Comparison of ENCODE assay signal across 11 mouse cellular contexts in genomic region chr10:50763457-50764310, GRCm38 (mm10).
DNase-seq lines count a peak whose midpoint lies in the region; ATAC-seq and TF ChIP-seq lines count a peak whose summit lies in the region.
"Had no signal": no experiment of that assay in that cellular context is flagged by ENCODE, and none has a peak within 500 bp of the region (broad histone marks: within the 10 kb centered on the region; RNA-seq: fewer than 3 reads in every experiment).

No protein-coding gene starts in this region.

- no peak overlapping the region for H3K9ac ChIP-seq in intestine, embryonic 16.5 days (ENCODE audit: low read depth, low read length)
- H3K9ac ChIP-seq in intestine, embryonic 15.5 days, result no peak overlapping the region
- peak overlapping the region; percentile 7; the same call in 1 of the 2 replicates for H3K9ac ChIP-seq in CH12.LX (ENCODE audit: insufficient read depth, low read depth)
- no peak overlapping the region for H3K9ac ChIP-seq in forebrain, embryonic 14.5 days (ENCODE audit: low read length)
- H3K9ac ChIP-seq in liver, postnatal 0 days (replicated peaks), result peak overlapping the region; percentile 3; the same call in 1 of the 2 replicates
- H3K9ac ChIP-seq in stomach, postnatal 0 days (ENCODE audit: low read length), result no peak overlapping the region

- no peak for TF ChIP-seq RAD21 in CH12.LX (IDR thresholded peaks at IDR 0.05; ENCODE audit: low read depth, low read length)

- TF ChIP-seq EP300 in CH12.LX (IDR thresholded peaks at IDR 0.05; ENCODE audit: low read length), result no peak
- 0 out of 2 replicates have a peak, but pooled peaks have one; percentile 17 for TF ChIP-seq EP300 in liver, postnatal 0 days (IDR thresholded peaks at IDR 0.05; ENCODE audit: low read depth)
- no peak for TF ChIP-seq EP300 in stomach, postnatal 0 days (optimal IDR thresholded peaks at IDR 0.05)

- H3K4me2 ChIP-seq in intestine, embryonic 16.5 days (ENCODE audit: low read depth, low read length), result no peak overlapping the region
- no peak overlapping the region for H3K4me2 ChIP-seq in intestine, embryonic 15.5 days (replicated peaks)
- peak overlapping the region; percentile 61 for H3K4me2 ChIP-seq in CH12.LX (ENCODE audit: insufficient read depth, low read depth, poor library complexity, severe bottlenecking)
- H3K4me2 ChIP-seq in forebrain, embryonic 14.5 days (ENCODE audit: low read length), result no peak overlapping the region
- H3K4me2 ChIP-seq in liver, postnatal 0 days (ENCODE audit: low read depth, low read length), result peak overlapping the region; percentile 53
- H3K4me2 ChIP-seq in stomach, postnatal 0 days (replicated peaks; ENCODE audit: low read depth), result no peak overlapping the region

- peak overlapping the region; percentile 29 for H3K27ac ChIP-seq in intestine, embryonic 16.5 days (ENCODE audit: low read length)
- no peak overlapping the region for H3K27ac ChIP-seq in intestine, embryonic 15.5 days
- no peak overlapping the region for H3K27ac ChIP-seq in CH12.LX (ENCODE audit: insufficient read depth, low read depth)
- H3K27ac ChIP-seq in forebrain, embryonic 14.5 days (ENCODE audit: low read depth, low read length), result no peak overlapping the region
- peak overlapping the region; percentile 77 for H3K27ac ChIP-seq in liver, postnatal 0 days (ENCODE audit: low read depth)
- H3K27ac ChIP-seq in stomach, postnatal 0 days (replicated peaks), result no peak overlapping the region
- H3K27ac ChIP-seq: heart, adult 2 months had no signal

- DNase-seq in CH12.LX (ENCODE audit: extremely low read depth), result peak; percentile 14
- DNase-seq in forebrain, embryonic 14.5 days (ENCODE audit: low spot score), result peak; percentile 61
- no peak for DNase-seq in liver, postnatal 0 days
- DNase-seq in adrenal gland, adult 18-20 months (ENCODE audit: low spot score in 2 of 2), result no peak
- no peak for DNase-seq in gastrocnemius, postnatal 14 days
- no peak for DNase-seq in stomach, postnatal 0 days (ENCODE audit: low spot score)
- DNase-seq: heart, adult 2 months; kidney, postnatal 25 days; thymus, adult 18-20 months had no signal

- intact Hi-C loops in gastrocnemius, postnatal 14 days (cut with DNase I; ENCODE audit: low total_unique reads), result no loop called here

- no peaks in the 10 kb centered on the region for H3K27me3 ChIP-seq in intestine, embryonic 16.5 days (replicated peaks; ENCODE audit: control insufficient read depth, insufficient read depth, low read length)
- H3K27me3 ChIP-seq in intestine, embryonic 15.5 days (replicated peaks), result no peaks in the 10 kb centered on the region
- no peaks in the 10 kb centered on the region for H3K27me3 ChIP-seq in CH12.LX (replicated peaks)
- no peaks in the 10 kb centered on the region for H3K27me3 ChIP-seq in forebrain, embryonic 14.5 days (replicated peaks; ENCODE audit: control insufficient read depth, insufficient read depth, low read length)
- no peaks in the 10 kb centered on the region for H3K27me3 ChIP-seq in liver, postnatal 0 days (ENCODE audit: insufficient read depth, low read length)
- no peaks in the 10 kb centered on the region for H3K27me3 ChIP-seq in stomach, postnatal 0 days (ENCODE audit: control insufficient read depth, insufficient read depth, low read length)

- whole genome bisulfite sequencing in intestine, embryonic 16.5 days, result 56% methylated on average over 7 of the region's 7 CpGs
- 62% methylated on average over 7 of the region's 7 CpGs for WGBS in intestine, embryonic 15.5 days
- WGBS in forebrain, embryonic 14.5 days, result 29% methylated on average over 7 of the region's 7 CpGs
- 56% methylated on average over 7 of the region's 7 CpGs for WGBS in liver, postnatal 0 days (ENCODE audit: insufficient replicate concordance)
- WGBS in stomach, postnatal 0 days, result 62% methylated on average over 7 of the region's 7 CpGs

- in situ Hi-C loops in CH12.LX (cut with MboI; ENCODE audit: low pct_ligation_motif_present, low pct_unique_long_range_greater_than_20kb, low sequenced_read_pairs), result no loop called here

- no peaks in the 10 kb centered on the region for H3K4me1 ChIP-seq in intestine, embryonic 16.5 days (ENCODE audit: control insufficient read depth, insufficient read depth, low read length)
- no peaks in the 10 kb centered on the region for H3K4me1 ChIP-seq in intestine, embryonic 15.5 days (replicated peaks)
- H3K4me1 ChIP-seq in CH12.LX (ENCODE audit: control insufficient read depth in 1 of 2, insufficient read depth in 2 of 2), result peaks cover 0 to 22% of the 10 kb centered on the region in 2 experiments; a peak in 2 of 4 replicates
- no peaks in the 10 kb centered on the region for H3K4me1 ChIP-seq in forebrain, embryonic 14.5 days (ENCODE audit: control insufficient read depth, insufficient read depth, low read length)
- no peaks in the 10 kb centered on the region for H3K4me1 ChIP-seq in liver, postnatal 0 days (ENCODE audit: insufficient read depth)
- H3K4me1 ChIP-seq in stomach, postnatal 0 days (replicated peaks; ENCODE audit: control insufficient read depth, insufficient read depth), result no peaks in the 10 kb centered on the region

- H3K9me3 ChIP-seq in intestine, embryonic 16.5 days (ENCODE audit: control insufficient read depth, low read length), result no peaks in the 10 kb centered on the region
- H3K9me3 ChIP-seq in intestine, embryonic 15.5 days, result no peaks in the 10 kb centered on the region
- no peaks in the 10 kb centered on the region for H3K9me3 ChIP-seq in CH12.LX (replicated peaks; ENCODE audit: low read length)
- H3K9me3 ChIP-seq in forebrain, embryonic 14.5 days (replicated peaks; ENCODE audit: control insufficient read depth, low read length), result no peaks in the 10 kb centered on the region
- no peaks in the 10 kb centered on the region for H3K9me3 ChIP-seq in liver, postnatal 0 days (ENCODE audit: low read length)
- no peaks in the 10 kb centered on the region for H3K9me3 ChIP-seq in stomach, postnatal 0 days (ENCODE audit: control insufficient read depth, low read length)

- no peak overlapping the region for H3K4me3 ChIP-seq in intestine, embryonic 16.5 days (ENCODE audit: low read length)
- no peak overlapping the region for H3K4me3 ChIP-seq in intestine, embryonic 15.5 days (replicated peaks)
- peak overlapping the region in 1 of 3 experiments; percentile 20 for H3K4me3 ChIP-seq in CH12.LX (replicated peaks in 1 of 3; ENCODE audit: low read depth in 2 of 3, low read length in 2 of 3, poor library complexity in 1 of 3)
- no peak overlapping the region for H3K4me3 ChIP-seq in forebrain, embryonic 14.5 days (ENCODE audit: low read depth, low read length)
- no peak overlapping the region for H3K4me3 ChIP-seq in liver, postnatal 0 days (ENCODE audit: low read depth, low read length)
- no peak overlapping the region for H3K4me3 ChIP-seq in stomach, postnatal 0 days (ENCODE audit: low read depth, low read length)
- H3K4me3 ChIP-seq: heart, adult 2 months had no signal

- ATAC-seq in intestine, embryonic 16.5 days, result peak; percentile 74
- no peak for ATAC-seq in intestine, embryonic 15.5 days
- ATAC-seq in forebrain, embryonic 14.5 days, result peak; percentile 60; the same call in 1 of the 2 replicates
- peak; percentile 69 for ATAC-seq in liver, postnatal 0 days
- ATAC-seq in stomach, postnatal 0 days (ENCODE audit: low FRiP score, low TSS enrichment), result no peak

- dilution Hi-C loops in CH12.LX (cut with MboI; ENCODE audit: extremely low pct_ligation_motif_present, extremely low pct_unique_long_range_greater_than_20kb, low sequenced_read_pairs), result no loop called here

- TF ChIP-seq POLR2A in CH12.LX (IDR thresholded peaks at IDR 0.05; ENCODE audit: low read depth, low read length), result no peak

- H3K36me3 ChIP-seq in intestine, embryonic 16.5 days (ENCODE audit: control insufficient read depth, insufficient read depth, low read length), result no peaks in the 10 kb centered on the region
- H3K36me3 ChIP-seq in intestine, embryonic 15.5 days, result no peaks in the 10 kb centered on the region
- H3K36me3 ChIP-seq in CH12.LX (replicated peaks in 1 of 2; ENCODE audit: control insufficient read depth in 1 of 2, insufficient read depth in 1 of 2, low read length in 1 of 2), result peaks cover 6 to 7% of the 10 kb centered on the region in 2 experiments
- H3K36me3 ChIP-seq in forebrain, embryonic 14.5 days (ENCODE audit: control insufficient read depth, insufficient read depth, low read length), result no peaks in the 10 kb centered on the region
- H3K36me3 ChIP-seq in liver, postnatal 0 days (replicated peaks; ENCODE audit: insufficient read depth, low read length), result 0 out of 2 replicates have a peak, but pooled peaks cover 2% of the 10 kb centered on the region
- H3K36me3 ChIP-seq in stomach, postnatal 0 days (ENCODE audit: control insufficient read depth, insufficient read depth, low read length), result no peaks in the 10 kb centered on the region

- no peaks in the 10 kb centered on the region for H3K79me2 ChIP-seq in CH12.LX (replicated peaks; ENCODE audit: control insufficient read depth, extremely low read depth, insufficient read depth, poor library complexity, severe bottlenecking)

- TF ChIP-seq CTCF in CH12.LX (conservative IDR thresholded peaks at IDR 0.05 in 1 of 2, IDR thresholded peaks at IDR 0.05 in 1 of 2; ENCODE audit: low read depth in 2 of 2, low read length in 2 of 2), result no peak
- TF ChIP-seq CTCF in liver, postnatal 0 days (IDR thresholded peaks at IDR 0.05; ENCODE audit: low read depth), result no peak
- no peak for TF ChIP-seq CTCF in stomach, postnatal 0 days (IDR thresholded peaks at IDR 0.05; ENCODE audit: low read depth)

TF ChIP-seq in CH12.LX, 34 proteins besides CTCF, POLR2A, EP300 and RAD21:
- TF ChIP-seq ZKSCAN1 (IDR thresholded peaks at IDR 0.05; ENCODE audit: borderline replicate concordance, low read depth, low read length) (no peak), MEF2A (IDR thresholded peaks at IDR 0.05; ENCODE audit: borderline replicate concordance, low read depth, low read length) (no peak), POLR2AphosphoS2 (IDR thresholded peaks at IDR 0.05; ENCODE audit: low read depth, low read length) (no peak), UBTF (IDR thresholded peaks at IDR 0.05; ENCODE audit: low read depth, low read length) (no peak), ELF1 (IDR thresholded peaks at IDR 0.05; ENCODE audit: low read depth, low read length) (no peak), CHD1 (IDR thresholded peaks at IDR 0.05; ENCODE audit: low read depth, low read length) (no peak)

Comparison
In these comparisons a context has a peak if more than half of its experiments do, and no peak if none do; other contexts are left out.
1. ATAC-seq: peak in intestine, embryonic 16.5 days (single experiment), forebrain, embryonic 14.5 days (single experiment) and liver, postnatal 0 days (single experiment); none in intestine, embryonic 15.5 days (single experiment) and stomach, postnatal 0 days (single experiment).
2. H3K27ac ChIP-seq: peak in intestine, embryonic 16.5 days (single experiment) and liver, postnatal 0 days (single experiment); none in intestine, embryonic 15.5 days (single experiment), CH12.LX (single experiment), forebrain, embryonic 14.5 days (single experiment) and stomach, postnatal 0 days (single experiment).
3. H3K4me2 ChIP-seq: peak in CH12.LX (single experiment) and liver, postnatal 0 days (single experiment); none in intestine, embryonic 16.5 days (single experiment), intestine, embryonic 15.5 days (single experiment), forebrain, embryonic 14.5 days (single experiment) and stomach, postnatal 0 days (single experiment).
4. H3K9ac ChIP-seq: peak in CH12.LX (single experiment) and liver, postnatal 0 days (single experiment); none in intestine, embryonic 16.5 days (single experiment), intestine, embryonic 15.5 days (single experiment), forebrain, embryonic 14.5 days (single experiment) and stomach, postnatal 0 days (single experiment).
5. DNase-seq: peak in CH12.LX (single experiment) and forebrain, embryonic 14.5 days (single experiment); none in liver, postnatal 0 days (single experiment), adrenal gland, adult 18-20 months (0 of 2), gastrocnemius, postnatal 14 days (single experiment) and stomach, postnatal 0 days (single experiment).